Mouse (Mus musculus): ENCODE measurements at regions not wholly inside any gene's neighbourhood (a gene's known extent, or its start where the extent isn't known, plus 50 kb on each side); places are given as distances from the start of the nearest gene placed in this dataset.

DNA sequence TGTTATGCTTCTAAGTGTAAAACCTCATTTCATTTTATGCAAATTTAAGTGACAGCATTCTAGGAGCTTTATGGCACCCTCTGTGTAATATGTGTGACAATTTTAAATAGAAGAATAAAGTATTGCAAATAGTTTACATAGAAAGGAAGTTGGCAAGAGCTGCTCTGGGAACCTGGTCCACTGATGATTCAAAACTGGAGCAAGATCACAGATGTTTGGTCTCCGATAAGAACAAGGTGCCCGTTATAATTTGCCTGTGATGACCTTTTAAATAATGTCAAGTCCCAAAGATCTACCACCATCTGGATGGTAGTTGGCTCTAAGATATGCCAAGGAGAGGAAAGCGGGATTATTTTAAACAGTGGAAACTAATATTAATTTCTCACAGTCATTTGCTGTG is 607.1 kb downstream of the Robo2 start:
- Histone ChIP-seq H3K79me2 (ENCODE audit: control insufficient read depth, insufficient read depth, low read length, poor library complexity) (no peaks in the 10 kb centered on the region), H3K27ac (ENCODE audit: control insufficient read depth, low read depth, low read length) (no peak overlapping the region), H3K9me3 (replicated peaks; ENCODE audit: insufficient read depth, low read length) (no peaks in the 10 kb centered on the region), H3K4me1 (ENCODE audit: control insufficient read depth in 1 of 2, insufficient read depth in 2 of 2, low read length in 2 of 2) (0 out of 4 replicates have a peak, but pooled peaks cover 0 to 3% of the 10 kb centered on the region in 2 experiments), H3K36me3 (ENCODE audit: control insufficient read depth in 1 of 2, insufficient read depth in 2 of 2, low read length in 2 of 2) (no peaks in the 10 kb centered on the region), H3K4me3 (ENCODE audit: control insufficient read depth in 1 of 2, insufficient read depth in 1 of 2, low read depth in 2 of 2, low read length in 2 of 2) (no peak overlapping the region), H3K9ac (ENCODE audit: control insufficient read depth, low read depth, low read length, poor library complexity, severe bottlenecking) (no peak overlapping the region), H3K27me3 (ENCODE audit: control insufficient read depth in 1 of 2, insufficient read depth in 2 of 2, low read length in 2 of 2) (no peaks in the 10 kb centered on the region)
- TF ChIP-seq POLR2AphosphoS5 (IDR thresholded peaks at IDR 0.05; ENCODE audit: borderline replicate concordance, low read depth, low read length) (no peak), TCF12 (IDR thresholded peaks at IDR 0.05; ENCODE audit: low read depth, low read length) (peak; percentile 11; the same call in 1 of the 2 replicates)
- no peak for DNase-seq (ENCODE audit: low read depth, low spot score)

- TF ChIP-seq TBP (IDR thresholded peaks at IDR 0.05; ENCODE audit: low read depth, low read length) (no peak), BHLHE40 (IDR thresholded peaks at IDR 0.05; ENCODE audit: borderline replicate concordance, low read depth, low read length) (no peak), GABPA (IDR thresholded peaks at IDR 0.05; ENCODE audit: low read depth, low read length) (no peak), ZMIZ1 (IDR thresholded peaks at IDR 0.05; ENCODE audit: low read depth, low read length) (no peak), NRF1 (IDR thresholded peaks at IDR 0.05; ENCODE audit: insufficient read depth, low read depth, low read length, poor library complexity, severe bottlenecking) (no peak), RAD21 (IDR thresholded peaks at IDR 0.05; ENCODE audit: low read depth, low read length) (no peak), CTCF (IDR thresholded peaks at IDR 0.05 in 2 of 3, conservative IDR thresholded peaks at IDR 0.05 in 1 of 3; ENCODE audit: control insufficient read depth in 1 of 3, insufficient read depth in 1 of 3, low read depth in 2 of 3, low read length in 3 of 3, poor library complexity in 1 of 3, severe bottlenecking in 1 of 3) (no peak), TAL1 (IDR thresholded peaks at IDR 0.05; ENCODE audit: low read length) (no peak), SMC3 (IDR thresholded peaks at IDR 0.05; ENCODE audit: low read depth, low read length) (no peak)
- Histone ChIP-seq H3K4me3 (ENCODE audit: control insufficient read depth in 1 of 2, insufficient read depth in 1 of 2, low read depth in 2 of 2, low read length in 2 of 2) (no peak overlapping the region), H3K27ac (ENCODE audit: control insufficient read depth, low read depth, low read length) (no peak overlapping the region), H3K27me3 (ENCODE audit: control insufficient read depth in 1 of 2, insufficient read depth in 2 of 2, low read length in 2 of 2) (no peaks in the 10 kb centered on the region), H3K36me3 (ENCODE audit: control insufficient read depth in 1 of 2, insufficient read depth in 2 of 2, low read length in 2 of 2) (no peaks in the 10 kb centered on the region), H3K79me2 (ENCODE audit: control insufficient read depth, insufficient read depth, low read length, poor library complexity) (no peaks in the 10 kb centered on the region), H3K9me3 (replicated peaks; ENCODE audit: insufficient read depth, low read length) (no peaks in the 10 kb centered on the region), H3K4me1 (ENCODE audit: control insufficient read depth in 1 of 2, insufficient read depth in 2 of 2, low read length in 2 of 2) (no peaks in the 10 kb centered on the region), H3K9ac (ENCODE audit: control insufficient read depth, low read depth, low read length, poor library complexity, severe bottlenecking) (no peak overlapping the region)
- no peak for DNase-seq (ENCODE audit: low read depth, low spot score)
Observed at GRCm38 (mm10) chr16:73796528-73797171, 615.0 kb downstream of the Robo2 start.

- no peak overlapping the region for H3K27ac ChIP-seq (ENCODE audit: control insufficient read depth, low read depth, low read length)
- no peaks in the 10 kb centered on the region for H3K27me3 ChIP-seq (ENCODE audit: control insufficient read depth in 1 of 2, insufficient read depth in 2 of 2, low read length in 2 of 2)
- H3K79me2 ChIP-seq (ENCODE audit: control insufficient read depth, insufficient read depth, low read length, poor library complexity) = no peaks in the 10 kb centered on the region
- H3K4me3 ChIP-seq (ENCODE audit: control insufficient read depth in 1 of 2, insufficient read depth in 1 of 2, low read depth in 2 of 2, low read length in 2 of 2) = no peak overlapping the region
- H3K9me3 ChIP-seq (replicated peaks; ENCODE audit: insufficient read depth, low read length) = no peaks in the 10 kb centered on the region
- TF ChIP-seq CHD2 (IDR thresholded peaks at IDR 0.05; ENCODE audit: low read length) = no peak
- no peak for TF ChIP-seq MAFK (IDR thresholded peaks at IDR 0.05; ENCODE audit: borderline replicate concordance, low read depth, low read length)
- TF ChIP-seq ZMIZ1 (IDR thresholded peaks at IDR 0.05; ENCODE audit: low read depth, low read length) = no peak
- TF ChIP-seq MAX (IDR thresholded peaks at IDR 0.05; ENCODE audit: low read length) = no peak
- no peak for TF ChIP-seq UBTF (IDR thresholded peaks at IDR 0.05; ENCODE audit: borderline replicate concordance, insufficient read depth, low read depth, low read length)
- TF ChIP-seq TBP (IDR thresholded peaks at IDR 0.05; ENCODE audit: low read depth, low read length) = no peak
- no peak for TF ChIP-seq CTCF (IDR thresholded peaks at IDR 0.05 in 2 of 3, conservative IDR thresholded peaks at IDR 0.05 in 1 of 3; ENCODE audit: control insufficient read depth in 1 of 3, insufficient read depth in 1 of 3, low read depth in 2 of 3, low read length in 3 of 3, poor library complexity in 1 of 3, severe bottlenecking in 1 of 3)
- no peak for TF ChIP-seq NRF1 (IDR thresholded peaks at IDR 0.05; ENCODE audit: insufficient read depth, low read depth, low read length, poor library complexity, severe bottlenecking)
- TF ChIP-seq POLR2A (IDR thresholded peaks at IDR 0.05; ENCODE audit: control insufficient read depth in 1 of 2, insufficient read depth in 1 of 2, low read depth in 1 of 2, low read length in 2 of 2, poor library complexity in 1 of 2) = no peak
- no peak for TF ChIP-seq MXI1 (IDR thresholded peaks at IDR 0.05; ENCODE audit: low read depth, low read length)
- no peak for DNase-seq (ENCODE audit: low read depth, low spot score)
- H3K9ac ChIP-seq (ENCODE audit: control insufficient read depth, low read depth, low read length, poor library complexity, severe bottlenecking) = no peak overlapping the region
- no peaks in the 10 kb centered on the region for H3K4me1 ChIP-seq (ENCODE audit: control insufficient read depth in 1 of 2, insufficient read depth in 2 of 2, low read length in 2 of 2)
- H3K36me3 ChIP-seq (ENCODE audit: control insufficient read depth in 1 of 2, insufficient read depth in 2 of 2, low read length in 2 of 2) = no peaks in the 10 kb centered on the region
Observed at GRCm38 (mm10) chr16:73785074-73785438, 626.6 kb downstream of the Robo2 start.

Data from MEL (cell line).